Mouse (Mus musculus) spleen, postnatal 36 days (tissue): ENCODE data around the gene Prkd2.

ENCODE experiments used
- DNase-seq, 2 experiments: peaks; one replicate each; pipeline ENCODE4 v3.0.0; 2022; ENCODE audit warnings: low spot score in 2 of 2, mixed read lengths in 1 of 2

Prkd2 gene

DNA sequence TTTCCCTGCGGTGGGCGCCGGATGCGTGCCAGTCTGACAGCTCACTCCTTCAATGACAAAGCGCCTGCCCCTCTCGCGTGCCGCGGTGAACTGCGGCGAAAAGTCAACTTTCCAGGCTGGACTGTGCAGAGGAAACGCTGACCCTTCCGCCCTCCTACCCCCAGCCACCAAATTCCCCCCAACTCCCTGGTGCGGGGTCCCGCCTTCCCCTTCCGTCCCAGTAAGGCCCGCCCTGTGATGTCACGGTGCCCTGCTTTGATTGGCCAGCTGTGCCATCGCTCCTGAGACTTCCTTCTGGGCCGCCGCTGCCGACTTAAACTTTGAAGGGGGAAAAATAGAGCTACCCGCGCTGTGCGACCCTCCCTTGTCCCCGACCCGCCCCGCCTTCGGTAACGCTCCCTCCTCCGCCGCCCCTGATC is at the start of gene Prkd2:
Gene Prkd2 (plus strand): TSS at position 258 of the 419 bp plus-strand sequence.
- peak; percentile 92 to 93 for DNase-seq

DNA sequence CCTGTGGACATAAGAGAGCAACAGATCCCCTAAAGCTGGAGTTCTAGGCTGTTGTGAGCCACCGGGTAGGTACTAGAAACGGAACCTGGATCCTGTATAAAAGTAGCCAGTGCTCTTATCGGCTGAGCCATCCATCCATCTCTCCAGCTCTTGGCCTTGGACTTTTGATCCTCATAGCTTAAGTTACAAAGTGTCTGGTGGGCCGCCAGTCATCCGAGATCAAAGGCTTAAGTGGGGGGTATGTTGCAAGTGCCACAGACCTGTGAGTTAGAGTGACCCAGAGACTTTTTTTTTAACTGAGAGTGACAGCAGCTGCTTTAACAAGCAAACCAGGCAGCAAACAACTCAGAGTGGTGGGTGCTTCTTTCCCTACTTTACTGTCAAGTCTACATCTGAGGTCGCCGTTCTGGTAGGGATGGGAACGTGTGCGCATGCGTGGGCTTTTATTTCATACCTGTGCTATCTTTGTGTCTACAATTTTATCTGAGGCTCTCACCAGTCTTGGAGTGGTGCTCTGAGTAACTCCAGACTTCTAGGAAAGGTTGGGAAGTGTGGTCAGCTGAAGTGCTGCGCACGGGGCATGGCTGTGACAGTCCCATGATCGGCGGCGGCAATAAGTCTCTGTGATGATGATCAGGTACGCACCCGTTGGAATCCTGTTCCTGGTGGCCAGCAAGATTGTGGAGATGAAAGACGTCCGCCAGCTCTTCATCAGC is 49.5 kb upstream of the Prkd2 start:
- no peak for DNase-seq

GRCm38 (mm10) chr7:16794886-16795285 is 47.8 kb upstream of the Prkd2 start:
- DNase-seq, result no peak

- DNase-seq, result no peak
These were observed 38.2 kb upstream of the Prkd2 start for GRCm38 (mm10) chr7:16804409-16805028.

- no peak for DNase-seq
These were observed 34.8 kb upstream of the Prkd2 start for GRCm38 (mm10) chr7:16807936-16808335.

GRCm38 (mm10) chr7:16808647-16809046 is 34.1 kb upstream of the Prkd2 start:
- no peak for DNase-seq

- peak in 1 of 2 experiments; percentile 37 for DNase-seq
These were observed 33.0 kb upstream of the Prkd2 start for GRCm38 (mm10) chr7:16809739-16810138.

- no peak for DNase-seq
These were observed 32.2 kb upstream of the Prkd2 start for GRCm38 (mm10) chr7:16810399-16810919.

DNA sequence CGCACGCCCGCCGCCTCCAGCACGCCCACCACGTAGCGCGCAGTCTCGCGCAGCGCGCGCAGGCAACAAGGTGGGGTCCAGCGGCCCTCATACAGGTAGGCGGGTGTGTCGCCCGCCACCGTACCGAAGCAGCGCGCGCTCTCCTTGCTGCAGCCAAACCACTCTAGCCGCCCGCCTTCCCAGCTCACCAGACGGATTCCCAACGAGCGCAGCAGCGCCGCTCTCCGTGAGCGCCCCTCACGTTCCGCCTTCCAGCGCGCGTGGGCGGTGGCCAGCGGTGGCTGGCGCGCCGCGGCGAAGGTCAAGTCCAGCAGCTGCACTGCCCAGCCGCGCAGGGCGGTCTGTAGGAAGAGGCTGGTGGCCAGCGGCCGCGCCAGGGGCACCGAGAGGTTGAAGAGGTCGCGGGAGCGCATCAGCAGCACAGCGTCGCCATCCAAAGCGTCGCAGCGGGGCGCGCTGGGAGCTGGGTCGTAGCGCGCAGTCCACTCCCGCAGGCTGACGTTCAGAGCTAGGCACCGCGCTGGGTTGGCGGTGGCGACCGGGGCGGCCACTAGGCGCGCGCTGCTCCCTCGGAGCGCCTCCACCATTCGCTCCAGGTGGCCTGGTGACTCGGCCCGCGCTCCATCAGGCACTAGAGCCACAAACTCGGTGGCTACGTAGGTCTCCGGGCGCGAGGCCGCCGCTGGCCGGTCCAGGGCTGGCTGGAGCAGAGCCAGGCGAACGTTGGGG is 31.6 kb upstream of the Prkd2 start:
- no peak for DNase-seq

DNA sequence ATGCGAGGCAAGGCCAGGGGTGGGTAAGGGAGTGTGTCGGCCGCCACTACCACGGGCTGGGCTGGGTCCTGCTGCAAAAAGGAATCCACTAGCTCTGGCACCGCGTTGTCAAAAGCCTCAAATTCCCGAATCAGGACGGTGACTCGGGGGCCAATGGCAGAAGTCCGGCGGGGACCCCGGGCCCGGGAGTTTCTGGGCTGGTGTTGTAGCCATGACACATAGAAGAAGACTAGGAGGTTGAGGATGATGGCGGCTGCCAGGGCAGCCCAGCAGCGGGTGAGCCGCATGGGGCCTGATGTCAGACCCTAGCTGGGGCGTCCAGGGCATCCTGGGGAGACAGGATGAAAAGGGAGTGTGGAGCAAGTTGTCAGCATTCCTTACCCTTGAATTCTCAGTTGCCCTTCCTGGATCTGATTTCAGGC is 31.0 kb upstream of the Prkd2 start:
- DNase-seq, result no peak

- DNase-seq, result no peak
These were observed 30.2 kb upstream of the Prkd2 start for GRCm38 (mm10) chr7:16812505-16812904.

DNA sequence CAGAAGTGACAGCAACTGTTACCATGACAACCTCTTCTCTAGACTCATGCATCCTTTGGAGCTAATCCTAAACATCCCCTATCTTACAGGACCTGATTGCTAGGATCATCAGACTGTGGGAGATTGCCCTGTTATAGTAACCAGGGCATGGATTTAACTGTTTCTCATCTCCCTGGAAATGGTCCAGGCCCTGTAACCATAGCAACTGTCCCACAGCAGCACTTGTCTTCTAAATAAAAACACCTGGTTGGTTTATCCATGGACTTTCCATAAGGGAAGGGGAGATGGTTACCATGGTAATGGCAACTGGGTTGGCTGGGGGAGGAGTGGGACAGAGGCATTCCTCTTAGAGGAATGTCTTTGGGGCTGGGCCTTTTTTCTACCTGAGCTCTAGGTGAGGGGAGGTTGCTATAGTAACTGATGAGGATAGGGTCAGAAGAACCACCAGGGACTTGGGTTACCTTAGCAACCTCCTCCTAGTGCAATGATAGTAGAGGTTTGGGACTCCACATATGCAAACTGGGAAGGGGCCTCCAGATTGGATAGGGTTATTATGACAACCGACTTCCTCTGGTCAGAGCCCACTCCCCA is 27.3 kb upstream of the Prkd2 start, which contains the start of gene Strn4:
Gene Strn4 (plus strand): TSS at position 539 of the 591 bp plus-strand sequence.
- no peak for DNase-seq

GRCm38 (mm10) chr7:16816078-16816474 is 26.6 kb upstream of the Prkd2 start:
- peak; percentile 75 to 83 for DNase-seq

GRCm38 (mm10) chr7:16816475-16817122 is 26.1 kb upstream of the Prkd2 start, which contains the start of gene Fkrp:
Fkrp (minus strand) TSS chr7:16816732.
- peak; percentile 46 to 48 for DNase-seq

DNA sequence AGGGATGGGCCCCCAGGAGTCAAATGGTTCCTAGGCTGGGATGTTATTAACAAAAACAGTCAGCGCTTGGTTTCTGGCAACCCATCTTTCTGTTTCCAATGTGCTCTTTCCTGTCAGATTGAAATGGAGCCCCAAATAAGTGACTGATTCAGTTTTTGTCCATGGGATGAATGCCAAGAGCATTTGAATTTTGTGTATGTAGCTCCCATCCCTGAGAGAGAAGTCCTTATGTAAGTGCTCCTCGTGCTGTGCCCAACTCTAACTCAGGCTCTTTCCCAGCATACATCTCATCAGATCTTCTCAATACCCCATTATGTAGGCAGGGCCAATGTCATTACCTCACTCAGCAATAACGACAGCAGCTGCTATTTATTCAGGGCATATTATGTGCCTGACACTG is 25.0 kb upstream of the Prkd2 start:
- DNase-seq, result no peak

DNA sequence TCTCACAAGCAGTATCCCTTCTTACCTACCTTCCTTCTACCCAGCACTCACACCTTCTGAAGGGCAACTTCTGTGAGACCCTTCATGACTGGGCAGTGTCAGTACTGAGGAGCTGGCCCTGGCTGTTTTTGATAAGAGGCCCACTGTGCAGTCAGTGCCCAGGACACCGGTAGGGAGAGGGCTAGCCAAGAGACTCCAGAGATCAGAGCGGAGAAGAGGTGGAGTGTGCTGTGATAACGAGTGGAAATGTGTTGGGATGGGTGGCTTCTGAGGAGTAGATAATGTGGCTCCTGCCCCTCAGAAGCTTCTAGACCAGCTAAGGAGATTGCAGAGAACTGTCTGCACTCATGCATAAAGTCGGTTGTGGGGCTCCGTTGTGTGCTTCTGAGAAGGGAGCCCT is 22.9 kb upstream of the Prkd2 start:
- DNase-seq, result no peak

- DNase-seq, result no peak
These were observed 22.4 kb upstream of the Prkd2 start for GRCm38 (mm10) chr7:16820271-16820763.

GRCm38 (mm10) chr7:16821091-16821490 is 21.6 kb upstream of the Prkd2 start:
- no peak for DNase-seq

GRCm38 (mm10) chr7:16821669-16822101 is 21.0 kb upstream of the Prkd2 start:
- no peak for DNase-seq

- DNase-seq, result no peak
These were observed 19.0 kb upstream of the Prkd2 start for GRCm38 (mm10) chr7:16823734-16824133.

- peak; percentile 76 to 80 for DNase-seq
These were observed 16.9 kb upstream of the Prkd2 start for GRCm38 (mm10) chr7:16825785-16826184.
